Mouse (Mus musculus) liver, adult 2 months (tissue): ENCODE measurements around the gene Lrp5.

Experiments
- CTCF ChIP-seq: fragments of 200-500 bp; IDR thresholded peaks from 2 replicates; pipeline ENCODE4 v1.5.1; 2011; ENCODE audit warnings: low read depth, low read length, control low read depth
- POLR2A ChIP-seq: fragments of 200-500 bp; IDR thresholded peaks from 2 replicates; pipeline ENCODE4 v1.6.1; 2011; ENCODE audit warnings: low read length, control low read depth; ENCODE audit not compliant: insufficient read depth; ENCODE audit errors: extremely low read depth

DNA sequence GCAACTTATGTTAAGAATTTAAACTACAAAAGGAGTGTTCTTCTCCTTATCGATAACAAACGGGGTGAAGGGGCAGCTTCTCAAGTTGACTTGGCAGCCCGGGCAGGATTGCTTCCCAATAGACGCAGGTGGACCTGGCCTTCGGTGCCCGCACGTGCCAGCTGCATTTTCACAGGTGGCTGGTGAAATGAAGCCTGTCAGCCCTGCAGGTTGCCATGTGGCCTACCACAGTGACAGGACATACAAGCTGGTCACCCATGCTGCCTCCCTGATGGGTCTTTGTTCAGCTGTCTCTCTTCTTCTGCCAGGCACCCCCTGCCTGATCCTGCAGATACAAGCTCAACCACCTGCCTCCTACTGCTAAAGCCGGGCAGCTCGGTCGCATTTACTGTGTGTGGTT is 65.5 kb downstream of the Lrp5 start:
- TF ChIP-seq CTCF (no peak), POLR2A (no peak)
